Mouse (Mus musculus) ES-CJ7 (cell line): ENCODE results near the gene Icmt.
A peak's percentile ranks its signal among the peaks of the same experiment; 100 is the strongest.

ENCODE experiments used
- DNase-seq: peaks from one replicate; pipeline ENCODE4 v3.0.0; 2011; ENCODE audit warnings: low read depth, low spot score

Gene Icmt

DNA sequence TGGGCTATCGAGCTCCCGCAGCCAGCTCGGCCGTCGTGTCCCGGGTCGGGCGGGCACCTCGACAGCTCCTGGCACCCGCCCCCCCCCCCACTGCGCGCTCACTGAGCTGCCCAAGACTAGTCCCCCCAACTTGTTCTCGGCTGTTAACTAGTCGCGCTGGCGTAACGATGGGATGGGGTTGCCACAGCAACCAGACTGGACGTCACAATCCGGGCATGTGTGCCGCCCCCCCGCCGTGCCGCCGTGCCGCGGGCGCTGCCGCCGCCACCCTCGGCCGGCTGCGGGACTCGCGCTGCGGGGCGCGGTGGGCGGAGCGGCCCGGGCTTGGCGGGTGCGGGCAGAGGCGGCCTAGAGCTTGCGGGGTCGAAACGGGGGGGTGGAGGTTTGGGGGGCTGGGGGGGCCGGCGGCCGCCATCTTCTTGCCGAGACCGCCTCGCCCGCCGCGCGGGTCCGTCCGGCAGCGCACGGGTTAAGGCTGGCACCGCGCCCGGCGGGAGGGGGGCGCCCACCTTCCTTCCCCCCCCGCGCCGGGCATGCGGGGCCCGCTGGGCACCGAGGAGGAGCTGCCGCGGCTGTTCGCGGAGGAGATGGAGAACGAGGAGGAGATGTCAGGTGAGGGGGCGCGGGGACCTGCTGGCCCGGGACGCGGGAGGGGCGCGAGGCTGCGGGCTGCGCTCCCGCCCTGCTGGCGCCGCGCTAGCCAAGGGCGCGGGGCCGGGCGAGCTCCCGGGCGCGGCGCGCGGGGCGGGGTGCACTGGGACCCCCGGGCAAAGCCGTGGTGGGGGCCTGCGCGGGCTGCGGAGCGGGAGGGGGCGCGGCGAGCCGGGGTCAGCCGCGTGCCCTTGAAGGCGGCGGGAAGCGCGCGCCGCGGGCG lies 41.6 kb downstream of the Icmt start, which contains the start of gene Chd5:
Gene Chd5 (plus strand): TSS at position 233 of the 874 bp plus-strand sequence.
- no peak for DNase-seq

- no peak for DNase-seq
Observed at GRCm38 (mm10) chr4:152339293-152339790, 42.3 kb downstream of the Icmt start.

DNA sequence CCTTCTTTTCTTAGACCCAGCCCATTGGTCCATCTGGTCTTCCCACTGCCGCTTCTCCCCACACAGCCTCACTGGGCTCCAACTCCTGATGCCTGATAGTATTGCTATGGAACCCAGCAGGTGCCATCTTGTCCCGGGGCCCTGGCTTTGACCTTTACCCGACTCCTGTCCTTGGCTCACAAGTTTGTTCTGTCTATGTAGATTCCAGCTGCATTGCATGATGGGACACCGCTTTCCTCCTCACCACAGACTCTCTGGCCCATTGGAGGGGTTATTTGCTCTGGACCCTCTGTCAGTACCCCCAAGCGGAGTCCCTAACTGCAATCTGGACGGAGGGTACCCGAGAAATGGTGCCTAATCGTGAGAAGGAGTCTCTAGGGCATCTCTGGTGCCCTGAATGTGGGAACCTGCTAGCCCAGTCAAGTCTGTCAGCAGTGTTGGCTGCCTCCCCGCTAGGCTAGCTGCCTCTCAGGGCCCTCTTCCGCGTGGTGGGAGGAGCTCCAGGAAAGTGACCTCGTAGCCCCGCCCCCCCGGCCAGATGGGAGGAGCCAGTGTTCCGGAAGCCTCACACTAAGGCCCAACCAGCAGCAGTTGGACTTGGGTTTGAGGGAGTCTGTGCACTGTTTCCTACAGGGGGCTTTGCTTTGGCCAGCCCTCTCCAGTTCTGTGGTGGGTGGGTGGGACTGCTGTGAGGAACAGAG lies 43.7 kb downstream of the Icmt start:
- DNase-seq = peak; percentile 84

DNA sequence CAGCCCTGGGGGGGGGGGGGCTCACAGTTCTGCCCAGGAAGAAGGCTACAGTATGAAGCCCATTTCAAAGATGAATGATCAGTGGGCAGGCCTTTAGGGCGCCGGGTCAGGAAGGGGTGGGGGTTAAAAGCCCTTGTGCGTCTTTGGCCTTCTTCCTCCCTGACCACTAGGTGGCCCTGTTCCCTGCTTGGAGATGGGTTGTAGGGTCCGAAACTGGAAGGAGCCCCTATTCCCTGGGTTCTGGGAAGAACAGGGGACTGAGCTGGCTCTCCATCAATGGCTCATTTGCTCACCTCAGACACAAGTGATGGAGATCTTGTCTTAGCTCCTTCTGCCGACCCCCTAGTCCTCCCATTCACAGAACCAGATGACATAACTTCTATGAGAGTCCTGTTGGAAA lies 46.3 kb downstream of the Icmt start:
- DNase-seq = peak; percentile 66

GRCm38 (mm10) chr4:152344651-152345050 lies 47.6 kb downstream of the Icmt start:
- DNase-seq = no peak

- DNase-seq = no peak
Observed at GRCm38 (mm10) chr4:152345120-152345889, 48.3 kb downstream of the Icmt start.

GRCm38 (mm10) chr4:152349837-152350381 lies 52.9 kb downstream of the Icmt start:
- peak; percentile 69 for DNase-seq

DNA sequence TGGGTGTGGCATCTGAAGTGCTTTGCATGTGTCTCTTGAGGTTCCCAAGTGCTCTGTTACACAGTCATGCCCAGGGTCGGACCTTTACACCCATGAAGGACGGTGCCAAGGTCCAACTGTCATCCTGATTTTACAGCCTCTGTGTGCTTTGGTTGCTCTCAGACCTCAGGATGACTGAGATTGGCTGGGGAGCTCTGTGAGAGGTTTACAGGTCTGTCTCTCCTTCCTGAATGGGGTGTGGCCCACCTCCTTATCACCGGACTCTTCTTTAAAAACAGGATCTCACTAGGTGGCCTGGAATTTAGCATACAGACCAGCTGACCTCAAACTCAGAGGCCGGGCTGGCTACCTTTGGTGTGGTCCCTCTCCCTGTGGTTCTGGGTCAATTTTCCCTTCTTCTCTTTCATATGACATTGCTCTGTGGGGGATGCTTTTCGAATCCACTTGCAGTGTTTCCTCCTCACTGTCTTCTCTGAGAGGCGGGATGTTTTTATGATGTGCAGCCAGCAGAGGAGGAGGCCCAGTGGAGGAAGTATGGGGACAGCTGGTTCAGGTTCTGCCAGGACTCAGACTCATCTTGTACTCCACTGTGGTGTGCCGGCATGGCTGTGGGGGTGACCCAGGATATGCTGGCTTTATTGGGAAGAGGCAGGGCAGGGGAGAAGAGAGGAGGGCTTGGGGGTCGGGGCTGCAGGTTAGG lies 53.8 kb downstream of the Icmt start:
- peak; percentile 62 for DNase-seq

DNA sequence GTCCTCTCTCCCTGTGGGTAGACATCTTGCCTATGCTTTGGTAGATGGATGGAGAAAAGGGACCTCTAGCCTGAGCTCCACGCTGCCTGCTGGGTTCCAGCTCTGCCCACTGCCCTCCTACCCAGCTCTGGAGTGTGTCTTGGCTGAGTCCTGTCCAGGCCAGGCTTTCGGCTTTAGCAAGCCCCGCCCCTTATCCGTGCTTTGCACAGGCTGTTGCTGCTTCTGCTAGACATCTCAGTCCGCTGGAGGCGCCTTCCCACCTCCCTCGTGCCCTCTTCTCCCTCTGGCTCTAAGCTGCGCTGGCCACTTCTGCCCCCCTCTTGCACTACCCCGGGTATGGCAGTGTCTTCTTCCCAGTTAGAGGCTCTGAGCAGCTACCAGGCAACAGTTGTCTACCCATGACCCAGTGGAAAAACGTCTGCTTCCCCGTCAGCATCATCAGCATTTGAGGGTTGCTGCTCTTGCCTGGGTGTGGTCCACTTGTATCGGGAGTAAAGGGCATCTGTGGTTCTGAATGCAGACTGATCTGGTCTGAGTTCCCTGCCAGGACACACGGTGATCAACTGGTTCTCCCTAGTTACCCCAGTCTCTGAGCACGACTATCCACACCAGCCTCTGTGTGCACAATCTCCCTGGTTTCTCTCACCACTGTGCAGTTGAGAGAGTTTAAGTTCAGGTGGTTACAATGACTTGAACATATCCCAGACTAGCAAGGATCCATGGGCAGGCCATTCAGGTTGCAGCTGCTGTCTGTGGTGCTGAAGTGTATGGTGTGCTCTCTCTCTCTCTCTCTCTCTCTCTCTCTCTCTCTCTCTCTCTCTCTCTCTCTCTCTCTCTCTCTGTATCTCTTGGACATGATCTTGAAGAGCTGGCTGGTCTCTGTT lies 54.6 kb downstream of the Icmt start:
- DNase-seq = peak; percentile 72

DNA sequence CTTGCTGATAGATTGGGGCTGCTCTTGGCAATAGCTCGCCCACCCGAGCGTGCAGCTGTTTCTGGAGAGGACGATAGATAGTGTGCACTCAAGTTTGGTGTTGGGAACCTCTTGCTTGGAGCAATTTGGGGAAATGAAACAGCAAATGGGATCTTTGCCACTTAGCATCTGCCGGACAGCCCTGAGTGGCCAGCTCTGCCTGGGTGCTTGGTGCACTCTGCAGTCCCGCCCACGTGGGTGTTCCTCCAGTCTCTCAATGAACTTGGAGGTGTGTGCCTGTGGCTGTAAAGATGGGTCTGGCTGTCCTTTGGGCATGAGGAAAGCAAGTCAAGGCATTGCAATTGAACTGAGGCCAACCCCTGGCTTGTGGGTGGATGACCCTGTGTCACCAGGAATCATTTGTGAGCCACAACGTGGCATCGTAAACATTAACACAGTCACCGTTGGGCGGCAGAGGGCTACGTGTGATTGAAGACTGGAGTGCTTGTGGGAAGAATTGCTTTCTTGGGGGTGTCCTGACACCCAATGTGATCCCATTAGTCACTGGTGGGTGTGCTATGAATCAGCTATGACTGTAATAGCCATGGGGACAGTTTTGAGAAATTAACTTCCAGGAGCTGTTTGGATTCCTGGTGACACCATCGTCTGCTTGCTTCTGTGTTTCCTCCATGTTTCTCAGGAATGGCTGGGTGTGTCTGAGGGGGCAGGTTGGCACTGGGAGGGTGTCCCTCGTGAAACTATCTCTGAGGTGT lies 57.0 kb downstream of the Icmt start:
- DNase-seq = no peak

DNA sequence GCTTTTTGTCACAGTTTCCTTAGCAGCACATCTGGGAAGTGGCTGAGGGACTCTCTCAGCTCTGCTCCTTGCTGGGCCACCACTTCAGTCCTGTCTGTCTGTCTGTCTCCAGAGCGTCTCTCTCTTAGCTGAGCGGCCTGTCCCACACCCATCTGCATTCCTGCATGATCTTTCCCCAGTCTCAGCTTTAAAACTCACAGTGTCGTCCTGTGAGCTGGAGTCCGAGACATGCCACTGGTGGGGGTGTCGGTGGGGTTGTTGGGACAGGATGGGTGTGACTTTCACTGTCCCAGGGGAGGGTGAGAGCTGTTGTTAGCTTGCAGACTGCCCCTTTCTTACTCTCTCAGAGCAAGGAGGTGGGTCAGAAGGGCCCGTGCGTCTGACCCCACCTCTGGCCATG lies 58.6 kb downstream of the Icmt start:
- DNase-seq = peak; percentile 43
